Mouse (Mus musculus) spleen, adult 2 months (tissue): ENCODE results near the gene Pepd.

ENCODE experiments used
- CTCF ChIP-seq: fragments of 200-500 bp; IDR thresholded peaks from 2 replicates; pipeline ENCODE4 v1.5.1; 2011; ENCODE audit warnings: mild to moderate bottlenecking, inconsistent platforms; ENCODE audit not compliant: insufficient read depth, insufficient read length, insufficient replicate concordance; ENCODE audit errors: extremely low read depth
- POLR2A ChIP-seq: fragments of 200-500 bp; IDR thresholded peaks from 2 replicates; pipeline ENCODE4 v1.6.1; 2011; ENCODE audit warnings: low read depth, low read length, inconsistent platforms

DNA sequence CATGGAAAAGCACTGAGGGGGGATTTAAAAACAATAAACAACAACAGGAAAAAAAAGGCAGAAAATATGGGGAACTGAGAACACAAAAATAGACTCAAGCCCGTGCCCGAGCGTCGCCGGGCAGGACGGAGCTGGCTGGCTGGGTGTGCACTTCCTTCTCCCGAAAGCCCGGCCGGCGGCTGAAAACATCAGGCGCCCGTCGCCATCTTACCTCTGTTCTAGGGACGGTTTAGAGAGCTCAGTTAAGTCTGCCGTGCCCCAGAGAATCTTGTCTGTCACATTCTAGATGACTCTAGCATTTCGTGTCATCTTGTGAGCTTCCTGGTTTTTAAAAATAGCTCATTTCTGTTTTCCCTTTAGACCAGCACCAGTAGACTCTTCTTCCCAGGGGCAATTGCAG is 116.4 kb downstream of the Pepd start:
- TF ChIP-seq CTCF = no peak
- TF ChIP-seq POLR2A = no peak
